Mouse (Mus musculus): ENCODE results near the gene Cabp1.

Gene Cabp1

DNA sequence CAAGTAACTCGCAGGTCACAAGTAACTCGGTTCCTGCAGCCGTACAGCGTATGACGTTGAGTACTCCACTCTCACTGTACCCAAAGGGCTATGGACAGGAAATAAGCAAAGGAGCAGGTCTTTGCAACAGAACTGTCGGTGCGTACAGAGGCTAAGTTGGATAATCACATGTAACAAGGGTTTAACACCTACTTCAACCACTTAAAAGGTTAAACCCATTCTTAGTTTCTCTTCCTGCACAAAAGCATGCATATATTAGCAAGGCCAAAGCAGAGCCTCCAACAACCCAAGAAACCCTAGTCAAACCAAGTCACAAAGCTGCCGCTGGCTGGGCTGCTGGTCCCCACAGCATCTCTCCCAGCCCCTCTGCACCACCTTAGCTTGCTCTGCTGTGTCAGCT is 61.7 kb downstream of the Cabp1 start:
- DNase-seq (ENCODE audit: extremely low read depth, insufficient read length, low spot score), result no peak

DNA sequence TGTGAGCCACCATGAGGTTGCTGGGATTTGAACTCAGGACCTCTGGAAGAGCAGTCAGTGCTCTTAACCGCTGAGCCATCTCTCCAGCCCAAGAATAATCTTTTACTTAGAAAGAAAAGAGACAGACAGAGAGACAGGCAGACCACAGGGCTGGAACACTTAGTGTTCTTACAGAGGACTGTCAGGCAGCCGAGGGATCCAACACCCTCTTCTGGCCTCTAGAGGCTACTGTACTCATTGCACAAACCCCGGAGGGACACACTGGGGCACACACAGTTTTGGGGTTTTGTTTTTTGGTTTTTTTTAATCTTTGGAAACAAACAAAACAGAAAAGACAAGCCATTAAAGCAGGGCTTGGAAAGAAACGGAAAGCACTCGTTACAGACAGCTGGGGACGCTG is 64.9 kb downstream of the Cabp1 start:
- no peak for DNase-seq (ENCODE audit: extremely low read depth, insufficient read length, low spot score)

DNA sequence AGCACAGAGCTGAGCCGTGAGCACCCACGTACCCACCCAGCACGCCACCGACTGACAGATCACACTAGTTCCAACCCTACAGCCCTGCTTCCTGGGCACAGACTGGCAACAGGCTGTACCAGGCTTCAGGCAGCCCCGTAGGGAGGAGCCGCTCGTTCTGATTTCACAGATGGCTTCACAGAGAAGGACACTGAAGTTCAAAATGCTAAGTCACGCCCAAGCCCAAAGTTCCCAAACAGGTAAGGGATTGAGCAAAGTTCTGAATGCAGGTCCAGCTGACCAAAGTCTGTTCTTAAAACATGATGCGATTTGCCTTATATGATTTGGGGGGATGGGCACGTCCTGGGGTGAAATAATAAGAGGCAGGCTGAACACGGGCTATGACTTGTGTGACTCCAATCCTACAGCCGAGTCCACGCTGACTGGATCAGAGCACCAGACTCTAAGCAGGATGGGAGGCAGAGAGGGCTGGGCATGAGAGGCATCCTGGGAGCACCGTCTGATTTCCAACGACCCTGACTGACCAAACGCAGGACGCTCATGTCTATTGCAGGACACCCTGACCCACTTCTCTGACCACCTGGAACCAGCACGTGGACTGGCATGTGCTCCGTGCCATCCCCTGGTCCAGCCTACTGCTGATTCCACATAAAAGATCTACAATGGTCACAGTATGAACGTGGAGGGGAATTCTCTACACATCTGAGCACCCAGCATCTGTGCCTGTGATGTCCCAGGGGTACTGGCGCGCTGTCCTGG is 66.6 kb downstream of the Cabp1 start:
- no peak for DNase-seq (ENCODE audit: extremely low read depth, insufficient read length, low spot score)

DNA sequence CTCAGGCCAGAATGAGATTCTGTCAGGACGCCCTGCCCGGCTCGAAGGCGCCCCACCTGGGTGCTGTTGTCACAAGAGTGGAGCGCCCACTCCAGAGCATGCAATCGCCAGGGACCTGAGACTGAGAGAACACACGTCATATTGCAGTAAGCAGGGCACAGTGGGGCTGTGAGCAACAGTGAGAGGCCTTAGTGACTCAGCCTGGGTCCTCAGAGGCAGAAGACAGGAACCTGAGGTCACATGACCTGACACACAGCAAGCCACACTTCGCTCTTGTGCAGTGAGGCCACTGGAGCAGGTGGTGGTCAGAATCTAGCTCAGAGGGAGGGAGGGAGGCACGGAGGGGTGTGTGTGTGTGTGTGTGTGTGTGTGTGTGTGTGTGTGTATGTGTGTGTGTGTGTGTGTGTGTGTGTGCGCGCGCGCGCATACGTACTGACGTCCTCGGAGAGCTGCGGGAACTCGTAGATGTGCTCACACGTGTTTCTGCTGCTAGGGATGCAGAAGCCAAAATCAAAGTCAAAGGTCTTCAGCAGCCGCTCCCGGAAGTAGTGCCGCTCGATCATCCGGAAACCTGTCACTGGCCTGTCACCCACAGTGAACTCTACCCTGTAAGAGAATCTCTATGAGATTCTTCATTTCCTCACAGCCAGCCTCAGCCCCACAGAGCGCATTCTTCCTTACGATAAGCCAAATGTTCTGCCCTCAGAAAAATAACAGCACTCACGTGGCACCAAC is 67.4 kb downstream of the Cabp1 start:
- DNase-seq (ENCODE audit: extremely low read depth, insufficient read length, low spot score), result peak; percentile 34

DNA sequence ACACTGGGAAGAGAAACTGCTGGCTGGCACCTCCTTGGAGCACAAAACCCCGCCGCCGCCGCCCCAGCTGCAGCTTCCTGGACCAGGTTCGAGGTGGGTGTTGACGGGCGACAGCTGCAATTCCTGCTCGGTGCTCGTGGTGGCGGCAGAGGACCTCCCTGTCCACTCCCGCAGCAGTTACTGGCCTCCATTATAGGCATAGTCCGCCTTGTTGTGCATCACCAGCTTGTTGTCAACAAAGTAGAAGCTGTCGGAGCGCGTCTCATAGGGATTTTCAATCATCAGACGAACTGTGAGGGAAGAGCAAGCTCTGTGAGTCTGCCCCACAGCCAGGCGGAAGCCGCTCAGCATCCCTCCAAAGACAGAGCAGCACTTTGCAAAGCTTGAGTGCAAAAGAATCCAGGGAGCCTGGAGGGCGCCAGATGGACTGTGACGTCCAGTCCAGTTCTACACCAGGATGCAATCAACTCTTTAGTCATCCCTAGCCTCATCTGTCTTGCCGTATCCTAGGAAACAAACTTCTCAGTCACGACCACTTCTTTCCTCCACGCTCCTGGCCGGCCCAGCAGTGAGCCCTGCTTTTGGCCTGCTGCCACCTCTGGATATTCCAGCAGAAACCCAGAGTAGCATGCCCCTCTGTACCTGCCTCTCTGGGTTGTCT is 68.8 kb downstream of the Cabp1 start:
- peak; percentile 67 for DNase-seq (ENCODE audit: extremely low read depth, insufficient read length, low spot score)

DNA sequence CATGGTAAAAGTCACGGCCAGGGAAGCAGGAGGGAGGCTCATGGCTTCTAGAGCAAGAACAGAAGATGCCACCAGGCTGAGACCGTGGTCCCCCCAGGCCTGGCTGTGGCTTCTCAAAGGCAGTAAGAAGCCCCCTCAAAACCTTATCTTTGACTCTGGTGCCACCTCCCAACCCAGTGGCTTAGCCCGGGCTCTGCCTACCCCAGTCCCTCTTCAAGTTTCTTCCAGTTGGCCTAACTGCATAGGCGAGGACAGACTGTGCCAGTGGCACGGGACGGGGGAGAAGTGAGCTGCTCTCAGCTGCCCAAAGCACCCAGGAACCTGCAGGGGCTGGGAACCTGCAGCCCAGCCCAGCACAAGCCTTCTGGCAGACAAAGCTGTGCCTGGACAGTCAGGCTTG is 69.5 kb downstream of the Cabp1 start:
- no peak for DNase-seq (ENCODE audit: extremely low read depth, insufficient read length, low spot score)

DNA sequence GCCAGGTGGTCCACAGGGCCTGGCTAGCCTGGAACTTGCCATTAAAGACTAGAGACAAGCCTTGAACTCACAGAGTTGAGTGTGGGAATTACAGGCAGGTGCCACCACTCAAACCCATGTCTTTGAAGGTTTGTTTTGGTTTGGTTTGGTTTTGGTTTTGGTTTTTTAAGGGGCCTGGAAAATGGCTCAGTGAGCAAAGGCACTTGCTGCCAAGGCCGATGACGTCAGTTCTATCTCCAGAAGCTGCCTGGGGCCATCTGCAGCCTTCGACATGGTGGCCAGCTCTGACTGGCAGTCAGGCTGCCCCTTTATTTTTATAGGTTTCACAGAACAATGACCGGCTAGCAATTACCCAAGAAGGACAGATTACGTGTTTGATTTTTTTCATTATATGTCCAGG is 73.2 kb downstream of the Cabp1 start:
- DNase-seq (ENCODE audit: extremely low read depth, insufficient read length, low spot score), result peak; percentile 52

DNA sequence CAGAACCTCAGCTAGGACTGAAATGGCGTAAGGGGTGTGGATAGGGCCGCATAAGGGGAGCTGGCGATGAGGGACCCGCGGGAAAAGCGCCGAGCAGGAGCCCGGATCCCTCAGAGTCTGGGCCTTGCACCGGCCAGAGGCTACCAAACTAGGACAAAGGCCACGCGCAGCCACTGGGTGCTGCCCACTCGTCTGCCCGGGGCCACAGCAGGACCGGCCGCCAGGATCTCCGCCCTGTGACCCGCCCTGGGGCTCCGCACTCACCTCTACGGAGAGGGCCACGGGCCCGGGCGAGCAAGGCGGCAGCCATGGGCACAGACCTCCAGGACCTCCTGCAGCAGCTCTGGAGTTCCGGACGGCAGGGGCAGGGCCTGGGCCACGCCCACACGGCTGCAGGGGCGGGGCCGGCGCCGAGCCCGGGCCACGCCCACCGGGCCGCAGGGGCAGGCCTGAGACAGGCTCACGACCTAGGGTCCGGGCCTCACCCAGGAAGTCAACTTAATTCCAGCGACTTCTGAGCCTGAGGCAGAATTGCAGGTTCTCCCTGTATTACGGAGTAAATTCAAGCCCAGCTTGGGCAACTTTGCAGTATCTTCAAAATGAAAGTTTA is 75.1 kb downstream of the Cabp1 start, which contains the start of gene Acads:
Acads (minus strand) TSS at position 386 of the 610 bp plus-strand sequence.
- peak; percentile 94 for DNase-seq (ENCODE audit: extremely low read depth, insufficient read length, low spot score)

Data from 3134 (cell line).